Mouse (Mus musculus) liver, adult 2 months (tissue): Measurements from ENCODE around the gene Engase.

Experiments
- CTCF ChIP-seq: fragments of 200-500 bp; IDR thresholded peaks from 2 replicates; pipeline ENCODE4 v1.5.1; 2011; ENCODE audit warnings: low read depth, low read length, control low read depth
- POLR2A ChIP-seq: fragments of 200-500 bp; IDR thresholded peaks from 2 replicates; pipeline ENCODE4 v1.6.1; 2011; ENCODE audit warnings: low read length, control low read depth; ENCODE audit not compliant: insufficient read depth; ENCODE audit errors: extremely low read depth

- no peak for TF ChIP-seq CTCF
- TF ChIP-seq POLR2A, result no peak
Observed at GRCm38 (mm10) chr11:118502990-118503389, 26.4 kb downstream of the Engase start.
